Mouse (Mus musculus) NIH3T3 (cell line): ENCODE data around the gene Fbxw7.
"Not testable (repeated sequence)": the region's sequence is repeated elsewhere in the genome, so short reads cannot be mapped to it uniquely, and the experiment has no call there.

Experiments
- DNase-seq: peaks from one replicate; pipeline ENCODE4 v3.0.0-alpha.2; 2012; ENCODE audit warnings: low read depth

Fbxw7 gene

GRCm38 (mm10) chr3:84827617-84828016, 12.5 kb downstream of the Fbxw7 start:
- no peak for DNase-seq

GRCm38 (mm10) chr3:84829366-84829765, 14.3 kb downstream of the Fbxw7 start:
- DNase-seq: peak; percentile 57

GRCm38 (mm10) chr3:84836029-84836428, 21.0 kb downstream of the Fbxw7 start:
- DNase-seq: no peak

GRCm38 (mm10) chr3:84837984-84838383, 22.9 kb downstream of the Fbxw7 start:
- no peak for DNase-seq

- no peak for DNase-seq
Measured at GRCm38 (mm10) chr3:84839499-84839898, 24.4 kb downstream of the Fbxw7 start.

- no peak for DNase-seq
Measured at GRCm38 (mm10) chr3:84841271-84841670, 26.2 kb downstream of the Fbxw7 start.

- DNase-seq: no peak
Measured at GRCm38 (mm10) chr3:84842793-84843192, 27.7 kb downstream of the Fbxw7 start.

GRCm38 (mm10) chr3:84843594-84843993, 28.5 kb downstream of the Fbxw7 start:
- DNase-seq: peak; percentile 86

GRCm38 (mm10) chr3:84848798-84849197, 33.7 kb downstream of the Fbxw7 start:
- DNase-seq: no peak

GRCm38 (mm10) chr3:84850418-84850817, 35.4 kb downstream of the Fbxw7 start:
- DNase-seq: no peak

- DNase-seq: no peak
Measured at GRCm38 (mm10) chr3:84851801-84852200, 36.7 kb downstream of the Fbxw7 start.

GRCm38 (mm10) chr3:84852877-84853276, 37.8 kb downstream of the Fbxw7 start:
- DNase-seq: no peak

- DNase-seq: no peak
Measured at GRCm38 (mm10) chr3:84854440-84854839, 39.4 kb downstream of the Fbxw7 start.

GRCm38 (mm10) chr3:84860669-84861068, 45.6 kb downstream of the Fbxw7 start:
- no peak for DNase-seq

- DNase-seq: not testable (repeated sequence)
Measured at GRCm38 (mm10) chr3:84861817-84862216, 46.7 kb downstream of the Fbxw7 start.

GRCm38 (mm10) chr3:84865684-84866083, 50.6 kb downstream of the Fbxw7 start:
- no peak for DNase-seq

GRCm38 (mm10) chr3:84866866-84867265, 51.8 kb downstream of the Fbxw7 start:
- DNase-seq: no peak

- DNase-seq: no peak
Measured at GRCm38 (mm10) chr3:84867434-84867975, 52.4 kb downstream of the Fbxw7 start.

GRCm38 (mm10) chr3:84867991-84868390, 52.9 kb downstream of the Fbxw7 start:
- no peak for DNase-seq

GRCm38 (mm10) chr3:84870126-84870525, 55.1 kb downstream of the Fbxw7 start:
- no peak for DNase-seq

GRCm38 (mm10) chr3:84875306-84875705, 60.2 kb downstream of the Fbxw7 start:
- no peak for DNase-seq

- DNase-seq: no peak
Measured at GRCm38 (mm10) chr3:84876211-84876610, 61.1 kb downstream of the Fbxw7 start.

- no peak for DNase-seq
Measured at GRCm38 (mm10) chr3:84883817-84884483, 68.9 kb downstream of the Fbxw7 start.

GRCm38 (mm10) chr3:84889648-84890047, 74.6 kb downstream of the Fbxw7 start:
- DNase-seq: peak; percentile 53
